Mouse (Mus musculus) CH12.LX (cell line): Measurements from ENCODE around the gene Wscd1.

Experiments
- CTCF ChIP-seq, 2 experiments: IDR thresholded peaks in 1 of 2; conservative IDR thresholded peaks in 1 of 2; 2 replicates each; pipeline ENCODE4 v1.5.1; 2011 to 2012; ENCODE audit warnings: low read depth in 2 of 2, low read length in 2 of 2, improper control_type of control experiment in 1 of 2, inconsistent platforms in 1 of 2, mild to moderate bottlenecking in 1 of 2, moderate library complexity in 1 of 2
- EP300 ChIP-seq: IDR thresholded peaks from 2 replicates; pipeline ENCODE4 v1.6.1; 2011; ENCODE audit warnings: low read length, improper control_type of control experiment
- ETS1 ChIP-seq: conservative IDR thresholded peaks from 2 replicates; pipeline ENCODE4 v1.6.1; 2012; ENCODE audit warnings: low read depth, mild to moderate bottlenecking, inconsistent platforms, low read length, improper control_type of control experiment, moderate library complexity
- GABPA ChIP-seq: IDR thresholded peaks from 2 replicates; pipeline ENCODE4 v1.6.1; 2012; ENCODE audit warnings: low read depth, low read length, improper control_type of control experiment, inconsistent platforms; ENCODE audit not compliant: insufficient replicate concordance
- HCFC1 ChIP-seq: IDR thresholded peaks from 2 replicates; pipeline ENCODE4 v1.6.1; 2012; ENCODE audit warnings: low read depth, mild to moderate bottlenecking, inconsistent platforms, low read length, improper control_type of control experiment
- POLR2A ChIP-seq: IDR thresholded peaks from 2 replicates; pipeline ENCODE4 v1.6.1; 2011; ENCODE audit warnings: low read depth, mild to moderate bottlenecking, improper control_type of control experiment, low read length

- TF ChIP-seq GABPA, result no peak
- no peak for TF ChIP-seq POLR2A
- TF ChIP-seq ETS1, result no peak
- no peak for TF ChIP-seq CTCF (conservative IDR thresholded peaks at IDR 0.05 in 1 of 2, IDR thresholded peaks at IDR 0.05 in 1 of 2; ENCODE audit: low read depth in 2 of 2, low read length in 2 of 2)
- TF ChIP-seq HCFC1, result no peak
- no peak for TF ChIP-seq EP300
Observed at GRCm38 (mm10) chr11:71822031-71822430, 72.3 kb downstream of the Wscd1 start.
